Mouse (Mus musculus): ENCODE measurements around the gene Dnajc12.
"Not testable (repeated sequence)": the region's sequence is repeated elsewhere in the genome, so short reads cannot be mapped to it uniquely, and the experiment has no call there.

Gene Dnajc12

GRCm38 (mm10) chr10:63382372-63383279 is at the start of gene Dnajc12:
Gene Dnajc12, plus strand, starts transcription at chr10:63382443.
- peak; percentile 99 for DNase-seq (ENCODE audit: low read depth, low spot score)

- no peak for DNase-seq (ENCODE audit: low read depth, low spot score)
These were observed 45.3 kb upstream of the Dnajc12 start for GRCm38 (mm10) chr10:63336901-63337300.

- no peak for DNase-seq (ENCODE audit: low read depth, low spot score)
These were observed 44.9 kb upstream of the Dnajc12 start for GRCm38 (mm10) chr10:63337326-63337725.

GRCm38 (mm10) chr10:63337951-63338836 is 44.0 kb upstream of the Dnajc12 start:
- no peak for DNase-seq (ENCODE audit: low read depth, low spot score)

- peak; percentile 46 for DNase-seq (ENCODE audit: low read depth, low spot score)
These were observed 43.2 kb upstream of the Dnajc12 start for GRCm38 (mm10) chr10:63338914-63339643.

- no peak for DNase-seq (ENCODE audit: low read depth, low spot score)
These were observed 40.9 kb upstream of the Dnajc12 start for GRCm38 (mm10) chr10:63341351-63341750.

GRCm38 (mm10) chr10:63344751-63345150 is 37.5 kb upstream of the Dnajc12 start:
- DNase-seq (ENCODE audit: low read depth, low spot score): no peak

- DNase-seq (ENCODE audit: low read depth, low spot score): no peak
These were observed 34.0 kb upstream of the Dnajc12 start for GRCm38 (mm10) chr10:63348291-63348690.

- DNase-seq (ENCODE audit: low read depth, low spot score): no peak
These were observed 31.6 kb upstream of the Dnajc12 start for GRCm38 (mm10) chr10:63350666-63351065.

GRCm38 (mm10) chr10:63351099-63351498 is 31.1 kb upstream of the Dnajc12 start:
- not testable (repeated sequence) for DNase-seq (ENCODE audit: low read depth, low spot score)

GRCm38 (mm10) chr10:63352111-63352510 is 30.1 kb upstream of the Dnajc12 start:
- DNase-seq (ENCODE audit: low read depth, low spot score): peak; percentile 72

- DNase-seq (ENCODE audit: low read depth, low spot score): no peak
These were observed 21.7 kb upstream of the Dnajc12 start for GRCm38 (mm10) chr10:63360502-63360901.

GRCm38 (mm10) chr10:63365918-63366455 is 16.3 kb upstream of the Dnajc12 start:
- DNase-seq (ENCODE audit: low read depth, low spot score): no peak

- DNase-seq (ENCODE audit: low read depth, low spot score): no peak
These were observed 14.9 kb upstream of the Dnajc12 start for GRCm38 (mm10) chr10:63367386-63367785.

- no peak for DNase-seq (ENCODE audit: low read depth, low spot score)
These were observed 14.2 kb upstream of the Dnajc12 start for GRCm38 (mm10) chr10:63368041-63368440.

- no peak for DNase-seq (ENCODE audit: low read depth, low spot score)
These were observed 5.9 kb upstream of the Dnajc12 start for GRCm38 (mm10) chr10:63376303-63376702.

GRCm38 (mm10) chr10:63377468-63377867 is 4.8 kb upstream of the Dnajc12 start:
- DNase-seq (ENCODE audit: low read depth, low spot score): peak; percentile 50

- no peak for DNase-seq (ENCODE audit: low read depth, low spot score)
These were observed 3.1 kb upstream of the Dnajc12 start for GRCm38 (mm10) chr10:63378948-63379680.

GRCm38 (mm10) chr10:63381498-63382280 is 554 bp upstream of the Dnajc12 start, which contains the start of gene Sirt1:
Gene Sirt1, minus strand, starts transcription at chr10:63381704.
- peak; percentile 5 for DNase-seq (ENCODE audit: low read depth, low spot score)

- not testable (repeated sequence) for DNase-seq (ENCODE audit: low read depth, low spot score)
These were observed 3.7 kb downstream of the Dnajc12 start for GRCm38 (mm10) chr10:63385897-63386296.
